Mouse (Mus musculus) heart, postnatal 4 days (tissue): ENCODE measurements around the gene Acsl3. TPM values are rescaled to one million over a fixed set of nuclear protein-coding genes. Genes with fewer than 3 reads are reported as not detected.

Experiments used
- DNase-seq: peaks from one replicate; pipeline ENCODE4 v3.0.0; 2021
- total RNA-seq, 2 experiments: library from RNA; stranded (reverse); gene quantifications; 2 replicates each; pipeline ENCODE4 v1.2.3; 2021

Gene Acsl3
- total RNA-seq, 2 experiments from 2014 or later, result 26.2 to 26.8 TPM

- DNase-seq, result no peak
These were observed 85.7 kb downstream of the Acsl3 start for GRCm38 (mm10) chr1:78743318-78743717.

- peak; percentile 71 for DNase-seq
These were observed 87.7 kb downstream of the Acsl3 start for GRCm38 (mm10) chr1:78745230-78745777.

Other genes starting within 250 kb of the Acsl3 start
- 10 to 100 TPM; 52.5 to 54.5 TPM for gene Farsb, start 168.9 kb upstream of the Acsl3 start, total RNA-seq
- not detected for gene Mogat1, start 146.8 kb upstream of the Acsl3 start, total RNA-seq
- not detected for gene BC035947, start 145.7 kb upstream of the Acsl3 start, total RNA-seq
- 1 to 10 TPM; 4.7 to 4.9 TPM for gene Utp14b, start 213 bp downstream of the Acsl3 start, total RNA-seq
- 1 to 10 TPM; 4.3 to 4.9 TPM for gene Kcne4, start 158.9 kb downstream of the Acsl3 start, total RNA-seq